Mouse (Mus musculus) C2C12 (cell line): ENCODE measurements around the gene Lama2. TPM values are rescaled to one million over a fixed set of nuclear protein-coding genes. Genes with fewer than 3 reads are reported as not detected.

Experiments
- H3K27me3 ChIP-seq: one replicate; pipeline ENCODE4 v1.6.1; 2011; ENCODE audit not compliant: control insufficient read depth, insufficient read depth, insufficient read length
- H3K36me3 ChIP-seq: one replicate; pipeline ENCODE4 v1.6.1; 2011; ENCODE audit not compliant: control insufficient read depth, insufficient read depth
- H3K4me3 ChIP-seq: one replicate; pipeline ENCODE4 v1.5.1; 2011; ENCODE audit warnings: mild to moderate bottlenecking, control low read depth; ENCODE audit not compliant: poor library complexity, insufficient read depth, severe bottlenecking
- H3K79me2 ChIP-seq: one replicate; pipeline ENCODE4 v1.6.1; 2011; ENCODE audit not compliant: control insufficient read depth, insufficient read depth
- H3K79me3 ChIP-seq: one replicate; pipeline ENCODE4 v1.6.1; 2011; ENCODE audit warnings: low read depth, control low read depth
- H3ac ChIP-seq: one replicate; pipeline ENCODE3; 2011; ENCODE audit warnings: low read depth; ENCODE audit not compliant: control insufficient read depth, insufficient read length
- CEBPB ChIP-seq: IDR thresholded peaks from one replicate; pipeline ENCODE4 v1.6.1; 2011; ENCODE audit warnings: low read depth, mild to moderate bottlenecking, control low read depth, moderate library complexity
- CTCF ChIP-seq: IDR thresholded peaks from one replicate; pipeline ENCODE4 v1.5.1; 2011; ENCODE audit not compliant: control insufficient read depth, insufficient read depth, insufficient read length
- FOSL1 ChIP-seq: IDR thresholded peaks from one replicate; pipeline ENCODE4 v1.8.0; 2011; ENCODE audit warnings: mild to moderate bottlenecking, low read length; ENCODE audit not compliant: poor library complexity, insufficient read depth, severe bottlenecking
- MAX ChIP-seq: IDR thresholded peaks from one replicate; pipeline ENCODE4 v1.6.1; 2011; ENCODE audit warnings: mild to moderate bottlenecking, control low read depth
- MYOD1 ChIP-seq: IDR thresholded peaks from one replicate; pipeline ENCODE4 v1.6.1; 2011; ENCODE audit warnings: low read depth; ENCODE audit not compliant: control insufficient read depth, insufficient read length
- MYOG ChIP-seq: IDR thresholded peaks from one replicate; pipeline ENCODE4 v1.6.1; 2011; ENCODE audit not compliant: control insufficient read depth, insufficient read length; ENCODE audit errors: extremely low read depth
- USF1 ChIP-seq: IDR thresholded peaks from one replicate; pipeline ENCODE4 v1.6.1; 2011; ENCODE audit warnings: low read depth, mild to moderate bottlenecking, control low read depth, moderate library complexity
- long read RNA-seq, 2 experiments: library from polyadenylated mRNA; unstranded; transcript quantifications; one replicate each; pipeline ENCODE4 v2.0.0; 2019 to 2020
- polyA plus RNA-seq: library from polyadenylated mRNA; unstranded; fragments of >200 nt; fragmentation: generic; extraction: Trizol; gene quantifications from one replicate; pipeline ENCODE4 v1.2.1, GENCODE M21; 2012; ENCODE audit warnings: missing spikeins

Gene Lama2
- 5.0 TPM for polyA plus RNA-seq
- long read RNA-seq, experiment 1, partial matches to known transcripts: 2 of 3 reads
- long read RNA-seq, experiment 1, other reads (novel, unspliced or antisense): 1 of 3 reads
- long read RNA-seq, experiment 2, partial matches to known transcripts: 1 of 2 reads
- long read RNA-seq, experiment 2, other reads (novel, unspliced or antisense): 1 of 2 reads

DNA sequence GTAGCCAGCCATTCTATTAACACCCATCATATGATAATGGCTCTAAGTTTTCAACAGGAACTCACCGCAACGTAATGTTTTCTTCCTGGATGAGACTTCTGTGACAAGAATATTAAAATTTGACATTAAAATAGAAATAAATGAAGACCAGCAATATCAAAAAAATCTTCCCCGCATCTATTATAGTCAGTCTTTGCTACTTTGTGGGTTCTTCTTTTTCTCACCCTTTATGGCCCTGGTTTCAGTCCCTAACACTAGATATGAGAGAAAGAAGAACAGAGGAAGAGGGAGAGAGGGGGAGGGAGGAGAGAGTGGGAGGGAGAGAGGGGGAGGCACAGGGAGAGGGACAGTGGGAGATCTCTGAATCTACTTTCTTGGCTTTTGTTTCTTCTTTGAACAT is at the start of gene Lama2:
Gene Lama2 (minus strand): TSS at position 101 of the 400 bp plus-strand sequence.
- no peaks in the 10 kb centered on the region for H3K27me3 ChIP-seq
- no peaks in the 10 kb centered on the region for H3K36me3 ChIP-seq
- H3K79me3 ChIP-seq: no peaks in the 10 kb centered on the region
- H3K79me2 ChIP-seq: no peaks in the 10 kb centered on the region
- no peak for TF ChIP-seq CTCF
- no peak for TF ChIP-seq USF1
- no peak for TF ChIP-seq FOSL1
- H3K4me3 ChIP-seq: no peak within 1 kb of the TSS
- no peak within 1 kb of the TSS for H3ac ChIP-seq

DNA sequence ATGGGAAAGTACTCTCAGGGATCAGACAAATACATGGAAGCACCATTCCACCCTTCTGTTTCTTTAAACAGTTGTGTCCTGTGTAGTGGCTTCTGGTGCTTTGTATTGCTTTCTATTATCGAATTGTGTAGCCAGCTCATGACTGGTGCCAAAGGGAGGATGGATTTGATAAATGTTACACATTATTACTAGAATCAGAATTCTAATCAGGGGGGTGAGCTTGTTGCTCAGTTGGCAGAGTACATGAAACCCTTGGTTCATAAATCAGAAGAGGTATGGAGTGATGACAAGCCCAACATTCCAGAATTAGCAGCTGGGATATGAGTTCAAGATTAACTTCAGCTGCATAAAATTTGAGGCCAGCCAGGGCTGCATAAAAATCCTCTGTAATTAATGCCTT is 44.8 kb upstream of the Lama2 start:
- H3K36me3 ChIP-seq: no peaks in the 10 kb centered on the region
- TF ChIP-seq CTCF (no peak), MYOD1 (no peak), CEBPB (no peak), MAX (no peak), USF1 (no peak), FOSL1 (no peak), MYOG (no peak)
- no peaks in the 10 kb centered on the region for H3K27me3 ChIP-seq
- H3K79me2 ChIP-seq: no peaks in the 10 kb centered on the region
- no peaks in the 10 kb centered on the region for H3K79me3 ChIP-seq
- H3ac ChIP-seq: no peak overlapping the region
- no peak overlapping the region for H3K4me3 ChIP-seq

DNA sequence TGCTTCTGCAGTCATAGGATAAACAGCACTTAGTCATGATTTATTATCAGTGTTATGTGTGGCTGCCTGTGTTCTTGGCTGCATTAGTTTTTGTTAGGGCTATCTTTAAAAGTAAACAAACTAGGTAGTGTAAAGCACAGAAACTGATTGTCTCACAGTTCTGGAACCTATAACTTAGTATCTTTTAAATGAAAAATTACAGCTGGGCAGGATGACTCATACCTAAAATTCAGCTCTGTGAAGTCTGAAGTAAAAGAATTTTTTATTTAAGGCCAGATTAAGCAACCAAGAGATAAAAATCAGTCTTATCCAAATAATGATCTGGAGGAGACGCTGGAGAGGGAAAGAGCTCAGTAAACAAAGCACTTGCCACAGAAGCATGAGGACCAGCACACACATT is 43.8 kb upstream of the Lama2 start:
- Histone ChIP-seq H3ac (no peak overlapping the region), H3K36me3 (no peaks in the 10 kb centered on the region), H3K79me3 (no peaks in the 10 kb centered on the region), H3K27me3 (no peaks in the 10 kb centered on the region), H3K79me2 (no peaks in the 10 kb centered on the region), H3K4me3 (no peak overlapping the region)
- TF ChIP-seq MYOD1: no peak

DNA sequence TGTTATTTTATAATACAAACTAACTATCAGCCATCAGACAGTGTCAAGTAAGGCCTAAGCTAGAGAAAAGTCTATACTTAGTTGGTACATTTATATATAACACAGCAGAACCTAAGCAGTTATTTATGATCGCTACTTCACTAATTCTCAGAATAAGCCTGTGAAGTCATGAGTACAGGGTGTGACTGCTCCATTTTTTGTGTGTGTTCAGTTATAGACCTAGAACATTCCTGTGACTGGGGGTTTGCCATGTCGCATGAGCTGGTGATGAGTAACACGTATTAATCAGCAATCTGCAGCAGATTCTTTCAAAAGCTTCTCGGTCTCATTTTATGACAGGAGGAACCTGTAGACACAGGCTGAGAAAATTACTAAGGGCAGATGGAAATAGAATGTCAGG is 34.6 kb upstream of the Lama2 start:
- Histone ChIP-seq H3K79me3 (no peaks in the 10 kb centered on the region), H3K79me2 (no peaks in the 10 kb centered on the region), H3K36me3 (no peaks in the 10 kb centered on the region), H3K27me3 (no peaks in the 10 kb centered on the region), H3K4me3 (no peak overlapping the region), H3ac (no peak overlapping the region)
- TF ChIP-seq USF1 (no peak), CTCF (no peak)

DNA sequence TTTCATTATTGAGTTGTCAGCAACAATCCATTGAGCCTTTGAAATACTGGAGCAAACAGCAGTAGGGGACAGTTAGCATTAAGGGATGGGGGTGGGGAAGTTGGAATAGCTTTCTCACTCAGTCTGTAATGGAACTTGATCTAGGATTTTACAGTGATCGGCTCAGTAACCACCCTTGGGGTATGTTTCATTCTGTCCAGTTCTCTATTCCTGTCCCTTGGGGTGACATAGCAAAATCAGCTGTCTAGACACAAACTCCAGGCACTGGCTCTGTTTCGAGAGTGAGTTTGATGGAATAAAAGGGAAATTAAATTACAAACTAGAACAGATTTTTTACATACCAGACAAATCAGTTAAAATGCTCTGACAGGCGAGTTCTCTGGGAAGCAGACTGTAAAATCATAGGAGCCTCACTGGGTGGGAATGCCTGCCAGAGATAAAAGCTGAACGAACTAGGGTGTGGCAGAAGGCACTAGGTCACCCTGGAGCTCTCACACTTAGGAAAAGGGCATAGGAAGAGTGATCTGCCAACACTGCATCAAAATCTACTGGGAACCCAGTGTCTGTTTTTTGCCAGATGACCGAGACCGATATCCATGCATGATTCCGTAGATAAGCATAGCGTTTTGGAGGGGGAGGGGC is 33.3 kb upstream of the Lama2 start:
- no peaks in the 10 kb centered on the region for H3K79me2 ChIP-seq
- H3ac ChIP-seq: no peak overlapping the region
- H3K4me3 ChIP-seq: no peak overlapping the region
- TF ChIP-seq MYOD1: no peak
- no peaks in the 10 kb centered on the region for H3K36me3 ChIP-seq
- no peaks in the 10 kb centered on the region for H3K27me3 ChIP-seq
- H3K79me3 ChIP-seq: no peaks in the 10 kb centered on the region

DNA sequence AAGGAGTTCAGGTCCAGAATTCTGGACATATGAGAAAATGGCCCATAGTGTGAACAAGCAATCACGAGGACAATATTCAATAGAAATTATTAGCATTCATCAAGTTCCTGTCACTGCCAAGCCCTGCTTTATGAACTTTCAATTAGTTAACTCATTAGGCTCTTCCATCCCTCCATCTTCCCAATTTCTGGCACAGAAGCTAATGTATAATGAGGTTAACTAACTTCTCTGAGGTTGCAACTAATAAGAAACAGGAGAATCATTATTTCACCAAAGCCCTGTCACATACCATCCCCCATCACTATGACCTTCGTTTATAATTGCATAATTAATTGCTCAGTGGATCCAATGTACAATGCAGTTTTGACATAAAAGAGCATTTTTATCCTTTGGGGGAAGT is 16.2 kb upstream of the Lama2 start:
- Histone ChIP-seq H3K79me2 (no peaks in the 10 kb centered on the region), H3K36me3 (no peaks in the 10 kb centered on the region), H3ac (no peak overlapping the region), H3K4me3 (no peak overlapping the region), H3K27me3 (no peaks in the 10 kb centered on the region), H3K79me3 (no peaks in the 10 kb centered on the region)
- TF ChIP-seq FOSL1: no peak
- no peak for TF ChIP-seq MAX
- TF ChIP-seq CTCF: no peak
- no peak for TF ChIP-seq MYOD1
- no peak for TF ChIP-seq CEBPB
- TF ChIP-seq USF1: no peak
- TF ChIP-seq MYOG: no peak
